Mouse (Mus musculus) limb, embryonic 11.5 days (tissue): ENCODE results near the gene Slc30a4. TPM values are rescaled to one million over a fixed set of nuclear protein-coding genes. Genes with fewer than 3 reads are reported as not detected.

ENCODE experiments used
- ATAC-seq: fragments of 200-750 bp; cut with Nextera tagmentation; 2 replicates; pipeline ENCODE4 v1.8.0; 2017; ENCODE audit warnings: low read depth; ENCODE audit not compliant: insufficient number of reproducible peaks, low FRiP score, low TSS enrichment
- DNase-seq: peaks from one replicate; pipeline ENCODE4 v3.0.0-alpha.2; 2015; ENCODE audit warnings: low spot score
- H3K27ac ChIP-seq: fragments of 300-500 bp; sonication (generic); replicated peaks from 2 replicates; pipeline ENCODE4 v1.5.1; 2014; ENCODE audit warnings: low read depth, mild to moderate bottlenecking, low read length
- H3K27me3 ChIP-seq: fragments of 300-500 bp; sonication (generic); 2 replicates; pipeline ENCODE4 v1.6.1; 2014; ENCODE audit warnings: mild to moderate bottlenecking, low read length, mixed read lengths; ENCODE audit not compliant: control insufficient read depth, insufficient read depth
- H3K36me3 ChIP-seq: fragments of 300-500 bp; sonication (generic); 2 replicates; pipeline ENCODE4 v1.6.1; 2014; ENCODE audit warnings: mild to moderate bottlenecking, low read length, moderate library complexity, mixed read lengths; ENCODE audit not compliant: control insufficient read depth, insufficient read depth
- H3K4me1 ChIP-seq: fragments of 300-500 bp; sonication (generic); 2 replicates; pipeline ENCODE4 v1.6.1; 2014; ENCODE audit warnings: low read length, mixed read lengths; ENCODE audit not compliant: control insufficient read depth, insufficient read depth
- H3K4me2 ChIP-seq: fragments of 300-500 bp; sonication (generic); 2 replicates; pipeline ENCODE4 v1.6.1; 2014; ENCODE audit warnings: low read depth, mild to moderate bottlenecking, moderate library complexity; ENCODE audit not compliant: severe bottlenecking
- H3K4me3 ChIP-seq: fragments of 300-500 bp; sonication (generic); 2 replicates; pipeline ENCODE4 v1.5.1; 2014; ENCODE audit warnings: low read depth, low read length
- H3K9ac ChIP-seq: fragments of 300-500 bp; sonication (generic); 2 replicates; pipeline ENCODE4 v1.6.1; 2014; ENCODE audit warnings: mild to moderate bottlenecking, low read length
- H3K9me3 ChIP-seq: fragments of 300-500 bp; sonication (generic); 2 replicates; pipeline ENCODE4 v1.6.1; 2016; ENCODE audit warnings: low read length; ENCODE audit not compliant: control insufficient read depth
- WGBS: fragments of 180-500 bp; shearing (Covaris S2); extraction: QIAGEN DNeasy Blood & Tissue Kit; methylation state at CpG from one replicate; pipeline ENCODE4 v1.1.7; 2014; 5-methylcytosine and 5-hydroxymethylcytosine counted together
- polyA plus RNA-seq: library from polyadenylated mRNA; unstranded; fragments of >200 nt; fragmentation: Nextera tagmentation; extraction: Ambion mirVana; gene quantifications from 2 replicates; pipeline ENCODE4 v1.2.1, GENCODE M21; 2014

The Slc30a4 gene
- polyA plus RNA-seq: 8.8 and 10.1 TPM in 2 replicates

DNA sequence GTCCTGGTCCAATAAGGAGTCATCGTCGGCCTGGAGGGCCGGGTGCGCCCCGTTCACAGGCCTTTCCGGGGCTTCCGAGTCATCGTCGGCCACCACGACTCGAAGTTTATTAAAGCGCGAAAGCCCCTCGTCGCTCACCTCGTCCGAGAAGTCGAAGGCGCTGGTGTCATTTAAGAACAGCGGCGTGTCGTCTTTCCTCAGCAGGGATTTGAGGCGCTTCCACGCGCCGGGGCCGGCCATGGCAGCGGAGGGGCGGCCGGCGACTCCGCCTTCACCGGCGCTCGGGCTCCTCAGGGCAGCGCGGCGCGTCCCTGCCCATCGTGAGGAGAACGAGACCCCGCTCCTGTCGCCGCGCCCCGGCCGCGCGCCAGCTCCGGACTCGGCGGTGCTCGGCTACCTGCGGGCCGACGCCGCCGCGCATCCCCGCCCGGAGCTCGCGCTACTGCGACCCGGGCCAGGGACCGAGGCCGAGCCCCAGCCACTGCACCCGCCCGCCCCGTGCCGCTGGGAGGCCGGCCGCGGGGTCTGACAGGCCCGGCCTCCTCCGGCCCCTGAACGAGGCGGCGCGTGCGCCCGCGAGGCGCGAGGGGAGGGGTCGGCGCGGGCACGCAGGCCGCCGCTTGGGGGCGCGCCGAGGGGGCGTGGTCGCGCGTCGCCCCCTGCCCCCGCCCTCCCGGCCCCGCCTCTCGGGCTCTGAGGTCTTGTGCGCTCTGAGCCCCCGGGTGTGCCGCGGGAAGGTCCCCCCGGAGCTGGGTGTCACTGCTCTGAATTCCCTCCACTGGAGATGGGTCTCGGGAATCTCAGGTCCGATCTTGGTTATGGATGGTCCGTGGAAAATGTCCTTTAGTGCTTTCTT, at the start of gene Slc30a4:
Gene Slc30a4 (minus strand): TSS at position 483 of the 856 bp plus-strand sequence.
- H3K27ac ChIP-seq: no peak within 1 kb of the TSS
- peak; percentile 98 for ATAC-seq
- under 1% methylated on average over 83 of the region's 111 CpGs for whole genome bisulfite sequencing
- H3K27me3 ChIP-seq: no peaks in the 10 kb centered on the region
- peak within 1 kb of the TSS; percentile 76 for H3K9ac ChIP-seq
- peak; percentile 83 for DNase-seq
- H3K9me3 ChIP-seq: no peaks in the 10 kb centered on the region
- peak within 1 kb of the TSS; percentile 75 for H3K4me2 ChIP-seq
- no peaks in the 10 kb centered on the region for H3K36me3 ChIP-seq
- H3K4me3 ChIP-seq: peak within 1 kb of the TSS; percentile 70
- H3K4me1 ChIP-seq: no peaks in the 10 kb centered on the region

DNA sequence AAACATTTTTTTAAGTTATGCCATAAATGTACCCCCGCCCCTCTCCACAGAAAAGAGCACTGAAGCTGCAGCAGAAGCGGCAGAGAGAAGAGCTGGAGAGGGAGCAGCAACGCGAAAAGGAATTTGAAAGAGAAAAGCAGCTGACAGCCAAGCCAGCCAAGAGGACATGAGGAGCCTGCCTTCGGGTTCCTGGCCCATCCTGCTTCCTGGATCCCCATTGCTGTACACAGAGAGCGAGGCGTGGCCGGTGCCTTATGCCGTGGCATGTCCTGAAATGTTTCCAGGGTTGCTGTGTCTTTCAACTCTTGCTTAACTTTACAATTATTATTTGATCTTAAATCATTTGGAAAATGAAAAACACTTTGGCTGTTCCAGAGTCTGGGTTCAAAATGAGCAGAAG, 44.0 kb upstream of the Slc30a4 start:
- no peak for ATAC-seq
- H3K36me3 ChIP-seq: peaks cover 2% of the 10 kb centered on the region; the same call in 1 of the 2 replicates
- no peaks in the 10 kb centered on the region for H3K4me1 ChIP-seq

DNA sequence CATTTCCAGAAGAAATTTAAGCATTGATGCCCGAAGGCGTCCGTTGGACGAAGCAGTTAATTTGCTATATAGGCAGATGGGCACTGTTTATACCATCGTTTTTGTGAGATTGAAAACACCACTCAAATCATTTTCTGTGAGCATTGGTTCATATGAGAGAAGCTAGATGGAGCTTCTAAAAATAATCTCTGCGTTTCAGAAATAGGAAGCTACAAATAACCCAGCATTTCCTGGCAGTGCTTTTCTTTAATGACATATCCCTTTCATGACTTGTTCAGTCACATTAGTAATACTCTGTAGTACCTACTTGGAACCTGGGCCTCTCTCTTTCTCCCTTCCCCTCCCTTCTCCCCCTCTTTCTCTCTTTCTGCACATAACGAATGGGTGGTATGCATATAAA, 36.6 kb upstream of the Slc30a4 start:
- Histone ChIP-seq H3K4me3 (peak overlapping the region; percentile 85), H3K4me2 (peak overlapping the region; percentile 71), H3K9ac (peak overlapping the region; percentile 81), H3K27me3 (no peaks in the 10 kb centered on the region), H3K27ac (no peak overlapping the region), H3K36me3 (no peaks in the 10 kb centered on the region), H3K4me1 (no peaks in the 10 kb centered on the region; the same call in 1 of the 2 replicates), H3K9me3 (no peaks in the 10 kb centered on the region)
- no peak for ATAC-seq
- DNase-seq: no peak
- 26% methylated on average over 7 of the region's 7 CpGs for WGBS

More for the DNA sequence above, 44.0 kb upstream of the Slc30a4 start:
- no peak for DNase-seq
- H3K9me3 ChIP-seq: no peaks in the 10 kb centered on the region
- no peak overlapping the region for H3K9ac ChIP-seq
- 94% methylated on average over 9 of the region's 9 CpGs for WGBS
- H3K27ac ChIP-seq: no peak overlapping the region
- no peaks in the 10 kb centered on the region for H3K27me3 ChIP-seq
- no peak overlapping the region for H3K4me3 ChIP-seq
- no peak overlapping the region for H3K4me2 ChIP-seq

DNA sequence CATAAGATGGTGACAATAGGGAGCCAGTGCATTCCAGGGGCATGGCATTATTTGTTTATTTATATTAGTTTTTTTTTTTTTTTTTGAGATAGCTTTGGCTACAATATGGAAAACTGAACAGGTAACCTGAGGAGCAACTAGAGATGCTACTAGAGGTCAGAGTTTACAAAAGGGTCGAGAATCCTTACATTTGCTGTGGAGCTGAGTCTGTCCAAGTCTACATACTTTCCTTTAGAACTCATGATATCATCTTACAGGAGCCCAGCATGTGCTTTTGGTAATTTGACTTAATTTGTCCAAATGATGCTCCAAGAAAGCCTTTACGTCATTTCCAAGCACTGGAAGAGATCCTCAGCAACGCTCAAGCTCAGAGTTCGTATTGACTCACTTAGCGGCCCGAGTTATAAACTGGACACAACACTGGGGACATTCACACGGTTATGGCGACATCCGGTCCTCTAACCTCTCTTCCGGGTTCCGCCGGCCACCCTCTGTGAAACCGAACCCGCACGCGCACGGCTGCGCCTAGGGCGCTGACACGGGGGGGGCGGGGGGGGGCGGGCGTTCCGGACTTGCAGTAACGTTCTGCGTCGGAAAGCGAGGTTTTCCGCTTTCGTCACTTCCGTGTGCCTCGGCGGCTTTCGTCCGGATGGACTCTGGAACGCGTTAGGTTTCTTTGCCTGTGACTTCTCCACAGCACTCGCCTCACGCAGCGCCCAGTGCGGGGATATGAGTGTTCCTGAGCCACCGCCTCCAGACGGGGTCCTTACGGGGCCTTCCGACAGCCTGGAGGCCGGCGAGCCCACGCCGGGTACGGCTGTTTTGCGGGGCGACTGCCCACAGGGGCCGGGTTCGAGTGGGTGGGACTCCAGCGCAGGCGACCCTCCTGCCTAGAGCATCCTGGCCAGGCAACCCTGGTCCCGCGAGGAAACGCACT, 35.7 kb upstream of the Slc30a4 start, which contains the start of gene Bloc1s6:
Gene Bloc1s6 (plus strand): TSS at position 610 of the 937 bp plus-strand sequence.
- WGBS: 1% methylated on average over 45 of the region's 59 CpGs
- no peaks in the 10 kb centered on the region for H3K9me3 ChIP-seq
- ATAC-seq (peak; percentile 92), DNase-seq (peak; percentile 93)
- peak within 1 kb of the TSS; percentile 81 for H3K9ac ChIP-seq
- H3K4me2 ChIP-seq: peak within 1 kb of the TSS; percentile 71
- H3K4me3 ChIP-seq: peak within 1 kb of the TSS; percentile 85
- no peaks in the 10 kb centered on the region for H3K27me3 ChIP-seq
- H3K4me1 ChIP-seq: no peaks in the 10 kb centered on the region; the same call in 1 of the 2 replicates
- H3K27ac ChIP-seq: peak within 1 kb of the TSS; percentile 79
- no peaks in the 10 kb centered on the region for H3K36me3 ChIP-seq

DNA sequence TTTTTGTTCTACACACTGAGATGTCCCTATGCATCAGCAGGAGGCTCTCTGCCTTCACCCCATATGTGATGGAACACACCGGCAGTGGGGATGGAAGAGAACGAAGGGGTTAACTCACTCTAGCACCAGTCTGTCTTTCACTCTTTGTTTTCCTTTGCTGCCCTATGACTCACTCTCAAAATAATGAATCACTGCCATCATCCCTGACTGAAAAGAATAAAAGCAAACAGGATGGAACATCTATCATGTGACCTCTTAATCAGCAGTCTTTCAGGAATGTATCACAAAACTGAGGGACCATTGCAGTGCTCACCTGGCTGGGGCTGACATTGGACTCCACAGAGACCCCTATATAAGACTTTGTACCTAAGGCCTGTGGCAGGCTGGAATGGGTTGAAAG, 29.0 kb upstream of the Slc30a4 start:
- Histone ChIP-seq H3K36me3 (no peaks in the 10 kb centered on the region), H3K27ac (no peak overlapping the region), H3K4me1 (no peaks in the 10 kb centered on the region), H3K4me3 (no peak overlapping the region), H3K9me3 (no peaks in the 10 kb centered on the region), H3K9ac (no peak overlapping the region), H3K27me3 (no peaks in the 10 kb centered on the region), H3K4me2 (no peak overlapping the region)
- WGBS: 89% methylated on average over 2 of the region's 2 CpGs
- DNase-seq (no peak), ATAC-seq (no peak)

DNA sequence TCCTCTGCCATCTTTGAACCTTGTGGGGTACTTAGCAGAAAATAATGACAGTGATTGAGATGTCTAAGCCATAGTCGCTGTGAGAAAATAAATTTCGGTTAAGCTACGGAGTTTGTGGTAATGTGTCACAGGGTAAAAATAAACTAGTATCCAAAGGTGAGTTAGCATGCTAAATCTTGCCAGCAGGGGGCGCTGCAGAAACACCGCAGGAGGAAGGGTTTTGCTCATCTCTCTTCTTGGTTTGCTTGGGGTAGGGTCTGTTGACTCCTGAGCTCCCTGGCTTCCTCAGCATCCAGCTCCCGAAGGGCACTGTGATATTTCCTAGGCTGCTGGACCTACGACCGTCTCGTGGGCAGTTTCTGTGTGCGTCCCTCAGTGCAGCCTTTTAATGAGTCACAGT, 23.1 kb upstream of the Slc30a4 start:
- Histone ChIP-seq H3K27ac (no peak overlapping the region), H3K9ac (no peak overlapping the region), H3K4me3 (no peak overlapping the region), H3K4me2 (no peak overlapping the region), H3K27me3 (no peaks in the 10 kb centered on the region), H3K36me3 (no peaks in the 10 kb centered on the region), H3K9me3 (no peaks in the 10 kb centered on the region), H3K4me1 (no peaks in the 10 kb centered on the region)
- ATAC-seq (no peak), DNase-seq (peak; percentile 47)
- WGBS: 58% methylated on average over 10 of the region's 10 CpGs

DNA sequence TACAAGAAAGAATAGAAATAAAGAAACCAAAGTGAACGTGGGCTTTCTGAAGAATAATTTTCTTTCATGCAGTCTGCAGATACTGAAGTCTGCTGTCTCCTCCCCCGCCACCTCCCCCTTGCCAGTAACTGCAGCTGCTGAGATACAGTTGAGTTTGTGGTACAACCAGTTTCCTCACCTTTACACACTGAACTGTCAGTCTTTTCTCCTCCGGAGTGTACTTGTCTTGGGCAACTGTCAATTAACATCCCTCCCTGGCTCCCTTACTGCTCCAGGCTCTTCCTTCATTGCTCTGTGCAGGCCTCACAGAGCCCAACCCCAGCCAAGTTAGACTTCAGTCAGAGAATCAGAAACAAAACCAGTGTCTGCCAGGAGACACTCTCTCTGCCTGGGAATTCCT, 18.1 kb upstream of the Slc30a4 start:
- no peak overlapping the region for H3K4me3 ChIP-seq
- ATAC-seq: no peak
- WGBS: 72% methylated on average over 3 of the region's 3 CpGs

DNA sequence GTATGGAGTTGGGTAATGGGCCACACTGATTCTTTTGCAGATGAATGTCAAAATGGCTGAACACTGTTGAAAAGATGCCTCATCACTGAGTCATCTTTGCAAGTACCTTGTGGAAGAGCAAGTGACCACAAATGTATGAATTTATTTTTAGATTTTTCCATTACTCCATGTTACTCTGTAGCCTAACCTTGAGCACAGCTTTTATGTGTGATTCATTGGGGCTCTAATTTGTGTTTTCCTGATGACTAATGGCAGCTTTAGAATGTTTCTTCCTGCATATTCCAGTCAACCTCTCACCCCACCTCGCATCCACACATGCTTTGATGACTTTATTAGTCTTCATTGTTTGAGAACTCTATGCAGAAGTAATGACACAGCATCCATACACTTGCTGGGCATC, 16.8 kb upstream of the Slc30a4 start:
- Histone ChIP-seq H3K9me3 (no peaks in the 10 kb centered on the region), H3K4me3 (no peak overlapping the region), H3K36me3 (no peaks in the 10 kb centered on the region), H3K9ac (no peak overlapping the region), H3K27me3 (no peaks in the 10 kb centered on the region), H3K4me1 (no peaks in the 10 kb centered on the region), H3K4me2 (no peak overlapping the region), H3K27ac (no peak overlapping the region)
- DNase-seq (no peak), ATAC-seq (no peak)
- 75% methylated on average over 1 of the region's 1 CpGs for WGBS

More for the DNA sequence above, 18.1 kb upstream of the Slc30a4 start:
- Histone ChIP-seq H3K4me2 (no peak overlapping the region), H3K27me3 (no peaks in the 10 kb centered on the region), H3K4me1 (no peaks in the 10 kb centered on the region), H3K9ac (no peak overlapping the region), H3K27ac (no peak overlapping the region), H3K9me3 (no peaks in the 10 kb centered on the region), H3K36me3 (no peaks in the 10 kb centered on the region)
- DNase-seq: no peak
